Mouse (Mus musculus) frontal cortex, postnatal 14 days (tissue): Measurements from ENCODE around the gene G3bp1.

Experiments used
- DNase-seq, 2 experiments: peaks; one replicate each; pipeline ENCODE4 v3.0.0; 2022; ENCODE audit warnings: low spot score in 2 of 2

Gene G3bp1

DNA sequence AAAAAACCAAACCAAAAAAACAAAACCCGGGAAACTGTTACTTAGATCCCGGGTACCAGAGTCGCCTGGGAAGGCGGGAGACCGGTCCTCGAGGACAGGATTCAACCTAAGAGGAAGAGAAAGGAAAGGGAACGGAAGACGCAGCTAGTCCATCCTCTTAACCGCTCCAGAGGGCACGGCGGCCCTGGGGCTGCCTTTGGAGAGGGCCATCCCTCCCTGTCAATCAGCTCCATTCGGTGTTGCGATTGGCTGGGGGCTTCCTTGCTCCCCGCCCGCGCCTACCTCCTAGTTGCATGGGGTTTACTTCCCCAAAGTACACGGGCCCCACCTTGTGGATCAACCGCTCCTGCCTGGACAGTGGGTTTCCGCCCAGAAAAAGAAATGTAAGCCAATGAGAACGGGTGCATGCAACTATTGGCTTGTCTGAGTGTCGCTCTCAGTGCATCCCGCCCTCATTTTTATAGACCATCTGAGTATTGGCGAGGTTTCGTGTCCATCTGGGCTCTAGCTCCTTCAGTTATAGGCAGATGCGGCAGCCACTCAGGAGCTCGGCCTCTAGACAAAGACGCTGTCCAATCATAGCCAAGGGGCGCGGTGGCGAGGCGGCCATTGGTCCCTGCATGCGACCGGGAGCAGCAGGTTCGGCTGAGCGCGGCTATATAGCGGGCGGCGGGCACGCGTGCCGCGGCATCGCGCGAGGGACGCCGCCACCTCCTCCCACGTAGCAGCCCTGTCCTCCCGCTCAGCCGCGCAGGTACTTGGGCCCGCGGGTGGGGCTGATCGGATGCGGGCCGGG is at the start of gene G3bp1:
G3bp1 (plus strand) TSS at position 638 of the 796 bp plus-strand sequence.
- DNase-seq, result peak; percentile 99 to 100

DNA sequence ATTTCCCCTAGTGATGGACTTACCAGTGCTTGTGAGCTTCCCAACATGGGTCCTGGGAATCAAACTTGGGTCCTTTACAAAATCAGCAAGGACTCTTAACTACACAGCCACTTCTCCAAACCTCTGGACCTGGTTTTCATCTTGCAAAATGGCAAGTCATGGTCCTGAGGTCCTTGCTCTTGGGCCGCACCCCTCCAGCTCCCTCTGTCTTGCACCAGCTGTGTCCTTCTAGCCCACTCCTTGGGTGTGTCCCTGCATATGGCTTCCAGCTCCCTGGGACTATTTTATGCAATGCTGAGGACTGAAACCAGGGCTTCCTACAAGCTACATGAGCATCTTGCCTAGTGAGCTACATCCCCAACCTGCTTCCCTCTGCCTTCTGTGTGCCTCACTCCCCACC is 46.5 kb upstream of the G3bp1 start, which contains the start of gene Sparc:
Sparc (minus strand) TSS at position 206 of the 400 bp plus-strand sequence.
- DNase-seq, result no peak

DNA sequence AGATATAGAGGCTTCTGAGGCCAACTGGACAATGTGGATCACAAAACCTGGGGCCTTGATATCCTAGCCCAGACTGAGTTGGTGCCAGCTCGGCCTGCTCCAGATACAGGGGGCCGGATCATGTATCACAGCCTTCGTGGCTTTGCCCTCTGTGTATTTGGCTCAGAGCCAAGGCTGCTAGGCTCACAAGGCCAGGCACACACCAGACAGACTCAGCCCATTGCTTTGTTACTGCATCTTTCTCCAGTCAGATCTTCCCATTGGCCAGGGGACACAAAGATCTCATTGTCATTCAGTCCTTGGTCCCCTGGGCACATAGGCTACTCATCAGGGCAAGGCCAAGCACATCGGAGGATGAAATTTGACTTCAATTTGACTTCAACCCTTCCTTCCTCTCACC is 45.7 kb upstream of the G3bp1 start:
- DNase-seq, result no peak

DNA sequence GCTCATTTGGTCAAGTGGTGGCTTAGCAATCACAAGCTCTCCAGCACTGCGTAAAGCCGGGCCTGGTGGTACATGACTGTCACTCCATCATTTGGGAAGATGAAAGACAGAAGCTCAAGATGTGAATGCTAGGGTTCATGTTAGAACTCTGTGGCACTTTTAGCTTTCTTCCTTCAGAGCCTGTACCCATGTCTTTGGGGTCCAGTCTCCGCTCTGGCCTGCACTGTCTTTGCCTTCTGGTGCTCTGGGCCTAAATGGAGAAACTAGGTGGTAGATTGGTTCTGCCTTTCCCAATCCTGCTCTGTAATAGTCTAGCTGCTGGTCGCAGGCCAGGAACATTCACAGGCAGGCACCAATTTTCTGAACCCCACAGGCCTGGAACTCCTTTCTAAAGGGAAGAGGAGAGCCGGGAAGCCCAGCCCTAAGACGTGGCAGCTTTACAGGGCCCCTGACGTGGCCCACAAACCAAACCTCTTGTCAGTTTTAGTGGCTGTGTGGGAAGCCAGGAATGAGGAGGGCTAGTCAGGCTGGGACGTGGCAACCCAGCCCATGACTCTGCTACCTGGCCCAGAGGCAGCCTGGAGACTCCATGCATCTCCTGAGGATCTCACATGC is 44.6 kb upstream of the G3bp1 start:
- DNase-seq, result no peak

DNA sequence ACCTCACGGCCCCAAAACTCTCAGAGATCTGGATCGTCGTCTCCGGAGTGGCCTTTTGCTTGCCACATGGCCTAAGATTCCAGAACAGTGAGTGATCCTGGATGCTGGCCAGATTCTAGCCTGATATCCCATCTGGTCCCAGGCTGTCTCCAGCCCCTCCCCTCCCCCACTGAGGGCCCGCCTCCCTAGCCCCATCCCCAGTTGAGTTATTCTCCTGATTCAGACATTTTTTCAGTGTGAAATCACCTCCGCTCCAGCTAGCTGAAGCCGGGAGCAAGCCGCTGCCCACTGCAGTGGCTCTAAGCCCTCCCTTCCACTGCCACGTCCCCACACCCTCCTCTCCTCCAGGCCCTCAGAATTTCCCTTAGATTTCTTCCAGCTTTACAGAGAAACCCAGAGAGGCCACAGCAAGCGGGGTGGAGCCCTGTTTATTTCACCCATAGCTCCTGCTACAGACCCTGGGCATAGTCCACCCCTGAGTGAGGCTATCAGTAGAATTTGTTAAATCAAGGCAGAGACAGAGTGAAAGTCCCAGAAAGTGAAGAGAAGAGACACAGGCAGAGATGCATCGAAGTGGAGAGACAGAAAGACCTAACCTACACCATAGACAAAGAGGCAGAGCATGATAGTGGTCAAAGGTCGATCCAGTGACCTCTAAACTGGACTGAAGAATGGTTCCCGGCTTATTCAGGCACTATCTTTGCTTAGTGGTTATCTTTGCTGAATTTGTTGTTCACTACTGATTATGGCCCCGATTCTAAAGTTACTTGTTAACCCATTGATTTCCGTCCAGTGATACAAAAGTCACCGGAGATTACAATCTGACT is 41.1 kb upstream of the G3bp1 start:
- no peak for DNase-seq

DNA sequence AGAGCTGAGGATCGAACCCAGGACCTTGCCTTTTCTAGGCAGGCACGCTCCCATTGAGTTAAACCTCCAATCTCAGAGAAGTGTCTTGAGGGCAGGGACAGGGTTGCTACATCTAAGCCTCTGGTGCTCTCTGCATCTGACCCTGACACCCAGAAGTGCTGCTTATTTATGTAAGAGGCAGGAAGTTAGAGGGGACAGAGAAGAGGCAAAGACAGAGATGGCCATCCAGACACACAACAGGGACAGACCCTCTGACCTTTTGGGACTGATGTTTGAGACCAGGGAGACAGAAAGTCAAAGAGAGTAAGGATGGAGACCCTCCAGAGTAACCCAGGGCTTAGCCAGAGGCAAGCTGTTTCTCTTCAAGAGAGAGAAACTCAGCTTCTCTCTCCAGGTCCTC is 39.5 kb upstream of the G3bp1 start:
- no peak for DNase-seq

DNA sequence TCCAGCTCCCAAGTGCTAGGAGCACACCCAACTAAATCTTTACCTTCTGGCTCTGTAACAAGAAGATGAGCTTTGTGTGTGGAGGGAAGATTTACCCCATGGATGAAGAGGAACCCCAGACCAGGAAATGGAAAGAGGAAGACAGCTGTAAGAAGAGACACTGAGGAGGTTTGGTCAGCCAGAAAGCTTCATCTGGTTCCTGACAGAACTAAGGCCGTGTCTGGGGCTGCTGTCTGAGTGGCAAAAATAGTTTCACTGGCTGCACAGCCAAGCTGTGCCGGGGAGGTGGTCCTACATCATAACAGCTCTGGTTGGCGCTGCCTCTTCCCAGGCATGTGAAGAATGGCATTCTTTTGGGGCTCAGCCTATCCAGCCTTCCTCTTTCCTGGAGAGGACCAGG is 36.5 kb upstream of the G3bp1 start:
- no peak for DNase-seq

DNA sequence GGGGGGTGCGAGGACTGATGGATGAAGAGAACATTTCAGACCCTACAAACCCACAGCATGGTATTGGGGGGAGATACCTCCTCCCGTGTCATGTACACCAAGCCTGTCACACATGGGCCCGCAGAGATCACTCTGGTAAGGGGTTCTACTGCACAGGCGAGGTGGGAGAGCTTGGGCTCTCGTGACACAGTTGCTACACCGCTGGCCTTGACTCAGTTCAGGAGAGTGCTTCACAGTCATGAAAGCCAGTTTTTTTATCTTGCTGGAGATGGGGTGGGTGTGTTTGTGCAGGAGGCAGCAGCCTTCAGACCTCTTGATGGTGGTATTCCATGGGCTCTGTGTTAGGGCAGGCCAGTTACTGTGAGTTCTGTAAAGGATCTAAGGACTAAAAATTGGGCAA is 33.4 kb upstream of the G3bp1 start:
- DNase-seq, result no peak

DNA sequence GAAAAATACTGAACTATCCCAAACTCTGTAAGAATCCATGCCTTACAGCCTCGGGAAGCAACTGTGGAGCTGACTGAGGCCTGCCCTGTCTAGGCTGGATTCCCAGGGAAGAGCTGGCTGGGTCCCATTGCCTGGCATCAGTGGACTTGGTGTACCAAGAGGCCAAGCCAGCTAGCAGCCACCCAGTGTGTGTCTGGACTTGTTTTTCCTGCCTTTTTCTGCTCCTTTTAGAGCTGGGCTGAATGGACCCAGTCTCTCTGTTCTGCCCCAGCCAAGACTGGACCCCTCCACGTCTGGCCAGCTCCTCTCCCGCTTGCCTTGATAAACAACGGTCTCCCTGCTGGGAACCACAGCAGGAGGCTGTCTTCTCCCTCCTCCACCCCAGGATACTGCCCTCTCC is 31.5 kb upstream of the G3bp1 start:
- DNase-seq, result no peak

DNA sequence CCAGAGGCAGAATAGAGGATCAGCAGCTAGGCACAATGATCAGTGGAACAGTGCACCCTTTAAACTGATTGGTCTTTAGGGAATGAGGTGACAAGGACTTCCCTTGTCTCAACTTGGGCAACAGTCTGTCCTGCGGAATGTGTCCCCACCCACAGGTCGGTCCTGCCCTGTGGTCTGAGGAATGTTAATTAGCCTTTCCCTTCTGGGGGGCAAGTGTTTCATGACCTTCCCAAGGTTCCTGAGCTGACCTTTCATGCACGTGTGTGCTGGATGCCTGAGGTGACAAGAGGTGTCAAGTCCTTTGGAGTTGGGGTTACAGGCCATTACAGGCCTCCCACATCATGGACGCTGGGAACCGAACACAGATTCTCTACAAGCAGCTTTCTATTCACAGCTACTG is 29.8 kb upstream of the G3bp1 start:
- DNase-seq, result no peak

DNA sequence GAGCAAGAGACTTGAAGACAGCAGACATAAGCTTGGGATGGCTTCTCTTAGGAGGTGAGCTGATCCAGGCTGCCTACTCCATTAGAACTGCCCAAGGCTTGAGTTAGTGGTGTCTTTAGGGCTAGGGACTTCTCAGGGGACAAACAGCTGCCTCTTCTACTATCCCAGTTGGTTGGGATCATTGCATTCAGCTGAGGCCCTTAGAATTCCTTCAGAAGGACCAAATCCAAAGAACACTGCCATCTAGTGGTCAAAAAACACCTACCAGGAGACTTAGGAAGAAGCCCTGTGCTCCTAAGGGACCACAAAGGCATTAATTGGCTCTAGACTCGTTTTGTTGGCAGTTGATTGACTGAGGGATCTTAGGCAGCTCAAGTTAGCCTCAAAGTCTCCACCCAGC is 24.7 kb upstream of the G3bp1 start:
- DNase-seq, result no peak

DNA sequence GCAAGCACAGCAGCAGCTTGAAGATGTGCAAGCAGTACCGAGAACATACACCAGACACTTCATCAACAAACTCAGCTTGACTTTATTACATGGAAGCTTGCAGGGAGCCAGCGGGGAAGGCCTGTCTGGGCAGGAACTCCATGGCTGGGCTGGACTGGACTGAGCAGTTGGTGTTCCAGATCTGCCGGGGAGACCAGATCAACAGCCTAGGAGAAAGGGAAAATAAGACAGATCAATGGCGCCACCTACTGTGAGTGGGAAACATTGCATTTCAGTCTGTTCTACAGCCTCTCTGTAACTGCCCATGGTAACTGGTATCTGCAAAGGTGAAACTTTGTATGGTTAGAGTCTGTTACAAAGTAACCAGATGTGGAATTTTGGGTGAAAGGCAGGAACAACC is 22.9 kb upstream of the G3bp1 start:
- peak; percentile 64 to 81 for DNase-seq

DNA sequence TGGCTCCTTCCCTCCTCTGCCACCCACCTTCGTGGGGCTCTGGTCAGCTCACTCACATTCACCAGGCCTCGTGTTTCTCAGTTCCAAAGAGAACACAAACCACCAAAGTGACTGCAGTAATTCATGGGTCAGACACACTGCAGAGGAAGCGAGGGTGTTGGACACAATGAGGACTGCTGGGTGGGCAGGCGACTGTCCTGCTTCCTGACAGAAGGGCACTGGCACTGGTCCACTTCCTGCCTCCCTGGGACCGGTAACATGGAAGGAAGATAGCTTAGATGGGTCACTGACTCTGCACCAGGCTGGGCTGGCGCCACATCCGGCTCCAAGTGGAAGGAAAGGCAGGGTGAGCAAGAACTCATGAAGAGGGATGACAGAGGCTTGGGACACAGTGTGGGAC is 20.0 kb upstream of the G3bp1 start:
- DNase-seq, result no peak

DNA sequence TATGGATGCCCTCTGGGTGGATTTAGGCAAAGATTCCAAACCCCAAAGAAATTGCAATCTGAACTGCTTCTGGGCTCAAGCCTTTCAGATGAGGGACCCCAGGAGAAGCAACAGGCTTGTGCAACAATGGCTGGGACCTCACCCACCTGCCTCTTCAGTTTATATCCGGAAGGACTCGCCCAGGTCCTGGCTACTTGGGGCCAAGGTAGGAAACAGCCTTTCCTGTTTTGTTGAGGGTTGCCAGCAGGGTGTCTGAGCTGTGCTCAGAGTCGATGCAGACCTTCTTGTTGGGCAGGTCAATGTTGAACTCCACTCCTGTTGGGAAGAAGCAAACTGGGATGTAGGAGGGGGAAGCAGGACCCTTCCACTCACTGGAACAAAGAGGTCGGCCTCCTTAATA is 19.2 kb upstream of the G3bp1 start:
- no peak for DNase-seq

DNA sequence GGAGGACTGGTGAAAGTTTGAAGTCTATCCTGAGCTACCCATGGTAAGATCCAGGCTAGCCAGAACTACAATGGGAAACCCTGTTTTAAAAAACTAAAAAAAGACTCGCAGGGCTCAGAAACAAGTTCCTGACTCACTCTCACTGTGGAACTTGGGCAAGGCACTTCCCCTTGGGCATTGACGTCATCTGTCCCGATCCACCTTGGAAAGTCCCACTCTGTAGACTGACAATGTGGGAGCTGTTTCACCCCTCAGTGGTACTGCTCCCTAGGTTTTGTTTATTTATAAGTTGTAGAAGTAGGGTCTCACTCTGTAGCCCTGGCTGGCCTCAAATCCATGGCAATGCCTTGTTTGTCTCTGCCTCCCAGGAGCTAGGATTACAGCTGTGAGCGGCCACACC is 15.8 kb upstream of the G3bp1 start:
- DNase-seq, result no peak

DNA sequence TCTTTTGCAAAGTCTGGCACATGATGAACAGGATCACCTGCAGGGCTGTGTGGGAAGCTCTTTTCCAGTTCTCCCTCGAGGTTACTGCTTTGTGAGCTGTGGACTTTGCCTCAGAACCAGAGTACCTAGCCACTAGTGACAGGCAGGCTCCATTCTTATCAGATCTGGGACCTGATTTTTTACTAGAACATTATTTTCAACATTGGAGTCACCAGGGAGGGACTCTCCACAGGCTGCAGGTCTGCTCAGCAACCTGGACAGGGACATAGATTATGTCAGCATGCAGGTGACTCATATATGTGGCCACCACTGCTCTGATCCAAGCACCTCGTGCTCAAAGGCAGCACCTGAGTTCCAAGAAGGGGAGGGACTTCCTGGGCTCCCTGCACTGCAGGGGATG is 14.3 kb upstream of the G3bp1 start:
- DNase-seq, result no peak

DNA sequence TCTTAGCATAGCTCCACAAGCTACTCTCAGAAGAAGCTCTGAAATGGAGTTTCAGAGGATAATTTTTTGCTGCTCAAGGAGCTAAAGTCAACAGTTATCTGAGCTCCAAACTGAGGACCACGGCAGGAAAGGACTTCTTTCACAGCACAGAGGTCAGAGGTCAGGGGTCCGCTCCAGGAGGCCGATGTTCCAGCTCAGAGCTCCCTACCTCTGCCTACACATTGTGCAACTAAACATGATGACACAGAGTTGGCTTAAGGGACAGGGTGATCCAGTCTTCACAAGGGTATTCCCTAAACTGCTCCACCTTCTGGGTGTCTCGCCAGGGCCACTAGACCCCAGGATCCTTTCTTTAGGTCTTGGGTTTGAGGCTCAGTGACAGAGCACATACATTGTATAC is 11.0 kb upstream of the G3bp1 start:
- DNase-seq, result no peak

DNA sequence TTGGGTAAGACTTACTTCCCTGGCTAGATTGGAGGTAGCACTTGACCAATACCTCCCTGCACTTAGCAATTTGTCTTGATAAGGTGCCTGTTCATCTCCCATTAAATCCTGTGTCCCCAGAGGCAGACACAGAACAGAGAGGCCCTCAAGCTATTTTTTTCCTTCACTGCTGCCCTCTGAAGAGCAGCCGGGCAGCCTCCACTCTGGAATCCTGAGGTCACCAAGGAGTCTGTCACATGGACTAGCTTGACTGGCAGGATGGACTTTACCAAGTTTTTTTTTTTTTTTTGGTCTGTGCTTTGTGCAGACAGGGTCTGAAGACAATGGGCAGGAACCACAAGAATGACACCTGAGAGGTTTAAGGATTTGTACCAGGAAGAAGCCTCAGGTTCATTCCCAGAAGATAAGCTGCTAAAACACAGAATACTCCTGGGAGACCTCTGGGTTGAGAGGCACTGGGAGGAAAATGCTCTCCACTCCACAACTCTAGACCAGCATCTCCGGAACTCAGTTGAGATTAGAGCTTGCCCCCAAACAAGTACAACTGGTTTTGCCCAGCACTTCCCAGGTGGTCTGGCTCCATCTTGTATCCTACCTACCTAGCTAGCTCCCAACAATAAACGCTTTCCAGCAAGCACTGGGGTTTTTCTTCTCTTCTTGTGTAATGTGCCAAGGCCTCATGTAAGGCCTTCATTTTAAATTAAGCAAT is 9.5 kb upstream of the G3bp1 start:
- no peak for DNase-seq

DNA sequence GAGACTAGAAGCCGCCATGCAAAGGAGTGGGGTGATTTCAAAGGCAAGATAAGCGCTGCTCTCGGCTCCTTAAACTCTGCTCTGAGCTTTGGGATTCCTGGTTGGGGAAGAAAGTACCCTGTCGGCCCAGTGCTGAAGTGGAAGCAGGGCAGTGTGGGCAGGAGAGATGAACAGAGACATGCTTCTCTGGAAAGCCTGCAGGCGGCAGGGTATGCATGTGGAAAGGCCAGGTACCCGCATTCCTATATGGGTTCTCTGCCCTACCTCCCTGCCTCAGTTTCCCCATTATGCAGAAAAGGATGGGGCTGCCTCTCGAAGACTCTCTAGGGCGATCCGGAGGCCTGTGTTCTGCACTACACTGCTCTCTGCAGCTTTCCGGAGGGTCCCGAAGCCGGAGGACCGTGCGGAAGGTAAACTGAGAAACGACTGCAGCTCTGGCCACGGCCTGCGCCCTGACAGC is 8.9 kb upstream of the G3bp1 start:
- no peak for DNase-seq

DNA sequence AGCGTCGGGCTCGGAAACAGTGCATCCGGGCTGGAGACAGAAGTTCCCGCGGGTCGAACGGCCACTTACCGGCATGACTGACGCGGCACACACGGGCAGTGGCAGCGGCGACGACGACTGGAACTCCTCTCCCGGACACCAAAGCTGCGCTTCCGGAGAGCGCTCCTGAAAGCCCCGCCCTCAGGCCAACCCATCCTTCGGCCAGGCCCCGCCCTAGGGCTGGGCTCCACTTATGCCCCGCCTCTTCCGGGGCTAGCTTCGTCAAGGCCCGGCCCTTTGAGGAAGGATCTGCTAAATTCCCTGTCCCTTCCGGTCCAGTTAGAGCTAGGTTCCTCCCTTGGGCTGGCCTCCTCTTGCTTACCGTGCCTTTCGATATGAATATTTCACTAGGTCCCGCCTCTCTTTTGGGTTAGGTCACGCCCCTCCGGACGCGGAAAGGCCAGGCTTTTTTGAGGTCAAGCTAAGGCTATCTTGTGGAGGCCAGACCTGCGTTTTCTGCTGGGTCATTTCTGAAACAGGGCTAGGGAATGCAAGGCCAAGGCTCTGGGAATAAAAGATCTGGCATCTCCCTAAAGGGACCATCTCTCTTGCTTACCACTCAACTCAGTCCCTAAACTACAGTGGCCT is 8.4 kb upstream of the G3bp1 start, which contains the start of gene Atox1:
Atox1 (minus strand) TSS at position 221 of the 627 bp plus-strand sequence.
- DNase-seq, result peak; percentile 88 to 92

DNA sequence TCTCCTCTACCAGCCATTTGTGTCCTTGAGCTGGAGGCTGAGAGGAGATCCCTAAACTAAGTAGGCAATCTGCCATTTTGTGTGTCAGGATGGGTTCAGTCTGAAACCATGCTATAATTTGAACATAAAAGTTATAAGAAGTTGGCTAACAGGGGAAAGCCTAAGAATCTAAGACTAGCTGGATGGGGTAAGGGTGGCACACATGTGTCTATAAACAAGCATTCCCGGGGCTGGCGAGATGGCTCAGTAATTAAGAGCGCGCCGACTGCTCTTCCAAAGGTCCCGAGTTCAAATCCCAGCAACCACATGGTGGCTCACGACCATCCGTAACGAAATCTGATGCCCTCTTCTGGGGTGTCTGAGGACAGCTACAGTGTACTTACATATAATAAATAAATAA is 7.3 kb upstream of the G3bp1 start:
- DNase-seq, result no peak
